Mouse (Mus musculus) neural tube, embryonic 14.5 days (tissue): Measurements from ENCODE around the gene Ak5. TPM values are rescaled to one million over a fixed set of nuclear protein-coding genes. Genes with fewer than 3 reads are reported as not detected.

Experiments
- ATAC-seq: fragments of 200-750 bp; cut with Nextera tagmentation; 2 replicates; pipeline ENCODE4 v1.8.0; 2017; ENCODE audit warnings: low read depth, mild to moderate bottlenecking, moderate TSS enrichment, moderate library complexity
- H3K27ac ChIP-seq: fragments of 300-500 bp; sonication (generic); 2 replicates; pipeline ENCODE4 v1.5.1; 2014; ENCODE audit warnings: low read depth, mild to moderate bottlenecking, control low read depth, low read length, moderate library complexity, mixed read lengths
- H3K27me3 ChIP-seq: fragments of 300-500 bp; sonication (generic); 2 replicates; pipeline ENCODE4 v1.6.1; 2014; ENCODE audit warnings: low read length; ENCODE audit not compliant: control insufficient read depth, insufficient read depth
- H3K36me3 ChIP-seq: fragments of 300-500 bp; sonication (generic); 2 replicates; pipeline ENCODE4 v1.6.1; 2014; ENCODE audit warnings: low read length, mixed read lengths; ENCODE audit not compliant: control insufficient read depth, insufficient read depth
- H3K4me1 ChIP-seq: fragments of 300-500 bp; sonication (generic); 2 replicates; pipeline ENCODE4 v1.6.1; 2014; ENCODE audit warnings: low read length; ENCODE audit not compliant: control insufficient read depth, insufficient read depth
- H3K4me2 ChIP-seq: fragments of 300-500 bp; sonication (generic); 2 replicates; pipeline ENCODE4 v1.6.1; 2014; ENCODE audit warnings: mild to moderate bottlenecking, low read depth, low read length, control low read depth
- H3K4me3 ChIP-seq: fragments of 300-500 bp; sonication (generic); 2 replicates; pipeline ENCODE4 v1.5.1; 2014; ENCODE audit warnings: low read depth, low read length, control low read depth, mixed read lengths
- H3K9ac ChIP-seq: fragments of 300-500 bp; sonication (generic); replicated peaks from 2 replicates; pipeline ENCODE4 v1.6.1; 2014; ENCODE audit warnings: low read depth, mild to moderate bottlenecking, control low read depth, low read length, mixed read lengths
- H3K9me3 ChIP-seq: fragments of 300-500 bp; sonication (generic); 2 replicates; pipeline ENCODE4 v1.6.1; 2016; ENCODE audit warnings: low read length; ENCODE audit not compliant: control insufficient read depth
- WGBS: fragments of 180-500 bp; shearing (Covaris S2); extraction: QIAGEN DNeasy Blood & Tissue Kit; methylation state at CpG from one replicate; pipeline ENCODE4 v1.1.7; 2014; 5-methylcytosine and 5-hydroxymethylcytosine counted together
- polyA plus RNA-seq: library from polyadenylated mRNA; unstranded; fragments of >200 nt; fragmentation: Nextera tagmentation; extraction: Ambion mirVana; gene quantifications from 2 replicates; pipeline ENCODE4 v1.2.1, GENCODE M21; 2014

The Ak5 gene
- polyA plus RNA-seq, 1 experiment from 2014 or later, result 24.1 TPM

DNA sequence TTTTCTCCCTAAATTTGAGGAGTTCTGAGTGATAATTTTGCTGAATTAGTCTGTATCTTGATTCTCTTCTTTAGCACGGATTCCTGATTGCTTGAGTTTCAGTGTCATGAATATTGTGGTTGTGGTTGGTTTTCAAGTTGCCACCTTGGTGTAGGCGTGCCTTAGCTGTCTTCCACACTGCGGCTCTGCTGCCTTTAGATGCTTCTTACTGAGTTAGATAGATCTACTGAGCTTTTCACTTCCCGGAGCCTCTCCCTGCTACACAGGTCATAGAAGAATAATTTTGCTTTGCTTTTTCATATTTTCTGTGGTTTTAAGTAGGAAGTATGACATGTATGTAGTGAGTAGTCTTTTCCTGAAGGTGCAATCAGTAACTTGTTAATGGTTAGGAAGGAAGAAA is 225.4 kb downstream of the Ak5 start:
- no peak overlapping the region for H3K9ac ChIP-seq
- no peaks in the 10 kb centered on the region for H3K4me1 ChIP-seq
- H3K36me3 ChIP-seq, result no peaks in the 10 kb centered on the region
- H3K27me3 ChIP-seq, result no peaks in the 10 kb centered on the region
- ATAC-seq, result no peak
- no peak overlapping the region for H3K27ac ChIP-seq
- H3K9me3 ChIP-seq, result no peaks in the 10 kb centered on the region
- no peak overlapping the region for H3K4me3 ChIP-seq
- WGBS, result 95% methylated on average over 4 of the region's 4 CpGs
- H3K4me2 ChIP-seq, result no peak overlapping the region

- Histone ChIP-seq H3K27me3 (no peaks in the 10 kb centered on the region), H3K4me1 (no peaks in the 10 kb centered on the region), H3K4me2 (no peak overlapping the region), H3K9me3 (no peaks in the 10 kb centered on the region), H3K27ac (no peak overlapping the region), H3K36me3 (no peaks in the 10 kb centered on the region), H3K9ac (no peak overlapping the region), H3K4me3 (no peak overlapping the region)
- WGBS, result over 99% methylated on average over 7 of the region's 7 CpGs
- ATAC-seq, result no peak
Observed at GRCm38 (mm10) chr3:152438068-152438467, 230.1 kb downstream of the Ak5 start.

DNA sequence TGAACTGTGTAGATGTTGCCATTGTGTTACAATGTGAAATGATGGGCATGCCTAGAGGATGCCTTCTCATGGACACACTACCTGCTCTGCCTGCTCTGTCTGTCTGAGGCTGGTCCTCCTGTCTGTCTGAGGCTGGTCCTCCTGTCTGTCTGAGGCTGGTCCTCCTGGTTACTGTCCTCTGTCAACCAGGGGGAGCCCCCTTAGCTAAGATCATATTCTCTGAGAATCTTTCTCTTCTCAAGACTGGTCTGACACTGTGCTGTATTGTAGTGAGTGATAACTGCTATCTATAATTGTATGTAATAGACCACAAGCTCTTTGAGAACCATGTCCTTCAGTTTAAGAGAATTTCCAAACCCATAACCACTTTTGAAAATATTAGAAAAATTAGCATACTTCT is 232.6 kb downstream of the Ak5 start:
- H3K36me3 ChIP-seq, result no peaks in the 10 kb centered on the region
- no peak for ATAC-seq
- no peaks in the 10 kb centered on the region for H3K9me3 ChIP-seq
- H3K4me2 ChIP-seq, result no peak overlapping the region
- no peaks in the 10 kb centered on the region for H3K4me1 ChIP-seq
- H3K27ac ChIP-seq, result no peak overlapping the region
- no peak overlapping the region for H3K4me3 ChIP-seq
- H3K9ac ChIP-seq, result no peak overlapping the region
- H3K27me3 ChIP-seq, result no peaks in the 10 kb centered on the region

- no peaks in the 10 kb centered on the region for H3K9me3 ChIP-seq
- H3K9ac ChIP-seq, result no peak overlapping the region
- 98% methylated on average over 7 of the region's 7 CpGs for WGBS
- H3K4me1 ChIP-seq, result no peaks in the 10 kb centered on the region
- no peak overlapping the region for H3K4me2 ChIP-seq
- no peak for ATAC-seq
- H3K27me3 ChIP-seq, result no peaks in the 10 kb centered on the region
- no peak overlapping the region for H3K27ac ChIP-seq
- H3K4me3 ChIP-seq, result no peak overlapping the region
- peaks cover 6% of the 10 kb centered on the region; the same call in 1 of the 2 replicates for H3K36me3 ChIP-seq
Observed at GRCm38 (mm10) chr3:152432677-152433076, 235.5 kb downstream of the Ak5 start.

- H3K4me2 ChIP-seq, result no peak overlapping the region
- WGBS, result 94% methylated on average over 8 of the region's 8 CpGs
- H3K4me3 ChIP-seq, result no peak overlapping the region
- ATAC-seq, result no peak
- peaks cover 6% of the 10 kb centered on the region; the same call in 1 of the 2 replicates for H3K36me3 ChIP-seq
- H3K9ac ChIP-seq, result no peak overlapping the region
- H3K27ac ChIP-seq, result no peak overlapping the region
- no peaks in the 10 kb centered on the region for H3K4me1 ChIP-seq
- no peaks in the 10 kb centered on the region for H3K27me3 ChIP-seq
- no peaks in the 10 kb centered on the region for H3K9me3 ChIP-seq
Observed at GRCm38 (mm10) chr3:152428925-152429324, 239.2 kb downstream of the Ak5 start.

Other genes with a start within 250 kb of the Ak5 start
- gene Pigk, start 45.7 kb upstream of the Ak5 start, polyA plus RNA-seq, result 50.3 and 52.5 TPM in 2 replicates